In the genomic region with DNA sequence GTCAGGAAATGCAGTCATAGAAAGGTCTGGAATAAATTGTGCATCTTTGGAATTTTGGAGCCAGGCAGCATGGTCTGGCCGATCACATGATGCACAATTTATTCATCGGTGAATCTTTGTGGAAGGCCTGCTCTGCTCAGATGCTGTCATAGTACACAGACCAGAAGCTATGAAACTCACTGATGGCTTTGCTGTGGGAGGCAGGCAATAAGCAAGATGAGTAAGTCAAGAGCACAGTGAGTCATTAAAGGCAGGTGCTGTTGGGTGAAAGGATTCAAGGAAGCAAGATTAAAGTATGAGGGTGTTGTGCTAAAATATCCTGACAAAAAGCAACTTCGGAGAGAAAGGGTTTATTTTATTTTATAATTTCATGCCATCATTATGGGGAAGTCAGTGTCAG, we compare ENCODE assay signal across 22 mouse cellular contexts. TPM values are rescaled to one million over a fixed set of nuclear protein-coding genes. Genes with fewer than 3 reads are reported as not detected.
"Had no signal": no experiment of that assay in that cellular context is flagged by ENCODE, and none has a peak within 500 bp of the region (broad histone marks: within the 10 kb centered on the region; RNA-seq: fewer than 3 reads in every experiment).

No protein-coding gene starts in this region.

- H3K4me1 ChIP-seq: midbrain, embryonic 15.5 days; neural tube, embryonic 12.5 days; neural tube, embryonic 15.5 days; stomach, embryonic 15.5 days had no signal

- H3K4me2 ChIP-seq: liver, embryonic 13.5 days; midbrain, embryonic 11.5 days; midbrain, embryonic 15.5 days; neural tube, embryonic 12.5 days; neural tube, embryonic 15.5 days; stomach, embryonic 15.5 days had no signal

- H3K36me3 ChIP-seq: liver, embryonic 13.5 days; midbrain, embryonic 15.5 days; neural tube, embryonic 12.5 days; neural tube, embryonic 15.5 days; stomach, embryonic 15.5 days had no signal

- H3K27me3 ChIP-seq: liver, embryonic 13.5 days; midbrain, embryonic 15.5 days; stomach, embryonic 15.5 days had no signal

- H3K9me3 ChIP-seq: liver, embryonic 13.5 days; midbrain, embryonic 15.5 days; neural tube, embryonic 12.5 days; neural tube, embryonic 15.5 days; stomach, embryonic 15.5 days had no signal

- H3K27ac ChIP-seq: kidney, postnatal 0 days; liver, embryonic 13.5 days; midbrain, embryonic 15.5 days; neural tube, embryonic 12.5 days; neural tube, embryonic 15.5 days; stomach, embryonic 15.5 days had no signal

- H3K9ac ChIP-seq: liver, embryonic 13.5 days; midbrain, embryonic 15.5 days; neural tube, embryonic 12.5 days; neural tube, embryonic 15.5 days; stomach, embryonic 15.5 days had no signal

- ATAC-seq: intestine, postnatal 0 days; midbrain, embryonic 15.5 days had no signal

- DNase-seq: kidney, adult 2 months; kidney, postnatal 25 days; layer of hippocampus, postnatal 36 days; liver, embryonic 13.5 days; lung, adult 2 months; lung, postnatal 14 days; lung, postnatal 4 days; right cerebral cortex, postnatal 25 days; spleen, adult 18-20 months; thymus, adult 18-20 months; thymus, postnatal 36 days had no signal

- H3K4me3 ChIP-seq: liver, embryonic 13.5 days; midbrain, embryonic 15.5 days; neural tube, embryonic 12.5 days; neural tube, embryonic 15.5 days; stomach, embryonic 15.5 days had no signal

RNA-seq across cellular contexts. Expression of a gene that starts 19.4 kb away (rescaled TPM):
- total RNA-seq: megakaryocyte progenitor cell, adult 5-6 weeks; megakaryocyte-erythroid progenitor cell, adult 5-6 weeks had no signal
- polyA plus RNA-seq: kidney, embryonic 14.5 days; limb, embryonic 11.5 days had no signal

RNA-seq across cellular contexts. Expression of a gene that starts 22.6 kb away (rescaled TPM):
- total RNA-seq: megakaryocyte progenitor cell, adult 5-6 weeks; megakaryocyte-erythroid progenitor cell, adult 5-6 weeks had no signal
- polyA plus RNA-seq: midbrain, embryonic 15.5 days; neural tube, embryonic 12.5 days; neural tube, embryonic 15.5 days had no signal
